Mouse (Mus musculus): ENCODE data around the gene Pllp. TPM values are rescaled to one million over a fixed set of nuclear protein-coding genes. Genes with fewer than 3 reads are reported as not detected.
A peak's percentile ranks its signal among the peaks of the same experiment; 100 is the strongest.

Pllp gene
- total RNA-seq, 1 experiment from 2014 or later, result 0.81 TPM

DNA sequence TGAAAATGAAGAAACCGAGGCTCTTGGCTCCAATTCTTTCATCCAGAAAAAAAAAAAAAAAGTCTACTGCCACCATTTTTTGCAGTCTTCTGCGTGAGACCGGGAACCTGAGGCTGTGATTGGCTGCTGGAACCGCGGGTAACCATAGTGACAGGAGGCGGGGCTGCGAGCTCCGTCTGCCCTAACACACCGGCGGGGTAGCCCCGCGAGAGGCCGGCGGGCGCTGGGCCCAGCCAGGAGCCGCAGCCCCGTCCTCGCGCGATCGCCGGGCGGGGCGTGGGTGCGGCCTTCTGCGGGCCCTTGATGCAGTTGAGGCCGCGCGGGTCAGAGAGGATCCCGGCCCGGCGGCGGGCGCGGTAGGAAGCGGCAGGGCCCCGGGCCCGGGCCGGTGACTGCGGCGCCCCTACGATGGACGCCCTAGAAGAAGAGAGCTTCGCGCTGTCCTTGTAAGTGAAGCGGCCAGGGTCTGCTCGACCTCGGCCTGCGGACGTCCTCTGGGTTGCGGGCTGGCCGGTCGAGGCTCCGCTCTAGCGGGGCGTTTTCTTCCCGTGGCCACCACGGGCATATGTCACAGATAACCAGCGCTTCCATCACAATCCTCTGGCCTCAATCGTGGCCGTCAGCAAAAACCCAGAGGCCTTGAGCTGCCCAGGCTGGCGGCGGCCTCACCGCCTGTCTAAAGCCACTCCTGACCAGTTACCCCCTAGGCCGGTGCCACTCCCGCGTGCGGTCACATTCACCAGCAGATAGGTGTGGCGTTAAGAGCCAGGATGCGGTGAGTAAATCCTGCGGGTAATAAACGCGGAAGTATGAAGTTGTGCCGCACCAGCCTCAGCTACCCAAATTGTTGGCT is 29.4 kb downstream of the Pllp start, which contains the start of gene Arl2bp:
Arl2bp (plus strand) TSS at position 145 of the 853 bp plus-strand sequence.
- ATAC-seq (ENCODE audit: extremely low read depth, insufficient number of reproducible peaks, low FRiP score, poor library complexity, severe bottlenecking), result peak; percentile 96

GRCm38 (mm10) chr8:94664722-94665121 is 31.4 kb downstream of the Pllp start:
- ATAC-seq (ENCODE audit: extremely low read depth, insufficient number of reproducible peaks, low FRiP score, poor library complexity, severe bottlenecking), result no peak

GRCm38 (mm10) chr8:94660418-94660817 is 35.7 kb downstream of the Pllp start:
- no peak for ATAC-seq (ENCODE audit: extremely low read depth, insufficient number of reproducible peaks, low FRiP score, poor library complexity, severe bottlenecking)

DNA sequence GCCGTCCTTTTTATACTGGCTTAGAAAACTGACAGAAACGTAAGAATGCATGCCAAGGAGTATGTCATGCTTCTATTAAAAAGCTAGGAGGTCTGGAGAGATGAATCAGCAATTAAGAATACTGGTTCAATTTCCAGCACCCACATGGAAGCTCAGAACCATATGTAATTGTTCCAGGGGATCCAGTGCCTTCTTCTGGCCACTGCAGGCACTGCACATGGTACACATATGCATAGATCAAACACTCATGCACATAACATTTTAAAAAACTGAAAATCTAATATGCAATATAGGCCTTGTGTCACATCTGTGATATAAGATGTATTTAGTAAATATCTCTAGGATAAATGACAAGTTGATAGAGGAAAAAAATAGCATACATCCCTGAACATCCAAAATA is 38.0 kb downstream of the Pllp start:
- ATAC-seq (ENCODE audit: extremely low read depth, insufficient number of reproducible peaks, low FRiP score, poor library complexity, severe bottlenecking), result no peak

DNA sequence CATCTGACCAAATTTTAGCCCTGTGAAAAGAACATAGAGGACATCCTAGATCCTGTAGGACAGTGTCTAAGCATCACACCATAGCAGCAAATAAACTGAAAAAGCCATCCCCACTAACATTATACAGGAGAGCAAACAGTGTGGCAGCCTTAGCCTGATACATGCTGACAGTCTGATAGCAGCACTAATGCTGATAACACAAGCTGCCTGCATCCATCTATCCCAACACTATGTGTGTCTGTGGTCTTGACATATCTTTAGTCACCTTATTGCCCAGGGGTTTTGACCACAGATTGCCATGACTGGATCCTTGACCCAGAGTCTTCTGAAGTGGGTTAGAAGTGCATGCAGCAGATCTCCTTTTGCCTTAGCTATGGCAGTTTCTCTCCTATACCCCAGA is 41.1 kb downstream of the Pllp start:
- no peak for ATAC-seq (ENCODE audit: extremely low read depth, insufficient number of reproducible peaks, low FRiP score, poor library complexity, severe bottlenecking)

DNA sequence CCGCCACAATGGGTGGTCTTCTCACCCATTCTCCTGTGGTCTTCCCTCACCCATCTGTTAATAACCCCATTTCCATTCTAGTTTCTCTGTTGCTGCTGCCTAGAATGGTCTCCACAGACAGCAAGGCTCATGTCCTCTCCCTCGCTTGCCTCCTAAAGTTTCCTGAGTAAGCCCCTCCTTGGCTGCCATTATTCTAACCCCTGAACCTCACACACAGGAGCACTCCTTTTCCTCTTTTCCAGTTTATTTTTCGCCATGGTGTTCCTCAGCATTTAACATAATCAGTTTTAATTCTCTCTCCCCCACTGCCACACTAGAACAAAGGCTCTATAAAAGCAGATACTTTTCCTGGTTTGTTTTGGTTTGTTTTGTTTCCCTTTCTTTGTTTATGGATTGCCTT is 43.1 kb downstream of the Pllp start:
- ATAC-seq (ENCODE audit: extremely low read depth, insufficient number of reproducible peaks, low FRiP score, poor library complexity, severe bottlenecking), result no peak

DNA sequence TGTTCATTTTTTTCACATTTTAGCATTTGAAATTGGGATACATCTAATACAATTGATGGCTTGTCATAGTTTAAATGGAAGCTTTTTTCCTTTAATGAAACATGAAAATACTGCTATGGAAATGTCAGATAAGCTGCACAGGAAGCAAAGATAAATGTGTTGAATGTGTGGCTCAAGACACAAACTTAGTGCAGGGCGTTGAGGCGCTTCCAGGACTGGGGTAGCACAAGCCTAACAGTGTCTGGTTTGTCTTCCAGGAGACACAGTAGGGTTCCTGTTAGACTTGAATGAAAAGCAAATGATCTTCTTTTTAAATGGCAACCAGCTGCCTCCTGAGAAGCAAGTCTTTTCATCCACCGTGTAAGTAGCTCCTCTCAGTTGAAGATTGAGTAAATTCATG is 46.6 kb downstream of the Pllp start:
- ATAC-seq (ENCODE audit: extremely low read depth, insufficient number of reproducible peaks, low FRiP score, poor library complexity, severe bottlenecking), result no peak

GRCm38 (mm10) chr8:94646165-94646564 is 49.9 kb downstream of the Pllp start:
- ATAC-seq (ENCODE audit: extremely low read depth, insufficient number of reproducible peaks, low FRiP score, poor library complexity, severe bottlenecking), result no peak

DNA sequence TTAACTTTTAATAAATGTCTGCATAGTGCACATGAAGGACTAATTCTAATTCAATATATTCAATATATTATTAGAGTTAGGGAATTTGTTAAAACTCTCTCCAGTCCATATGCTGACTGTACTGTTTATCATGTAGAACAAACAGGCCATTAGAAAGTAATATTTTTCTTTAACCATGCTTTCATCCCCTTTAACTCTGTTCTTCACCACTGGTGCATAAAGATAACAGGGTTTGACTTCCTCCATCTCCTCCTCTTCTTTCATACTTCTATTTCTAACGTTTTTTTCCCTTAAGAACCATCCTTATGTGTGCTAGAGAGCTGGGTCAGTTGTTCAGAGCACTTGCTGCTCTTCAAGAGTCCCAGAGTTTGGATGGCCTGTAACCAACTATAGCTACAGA is 50.9 kb downstream of the Pllp start:
- ATAC-seq (ENCODE audit: extremely low read depth, insufficient number of reproducible peaks, low FRiP score, poor library complexity, severe bottlenecking), result no peak

DNA sequence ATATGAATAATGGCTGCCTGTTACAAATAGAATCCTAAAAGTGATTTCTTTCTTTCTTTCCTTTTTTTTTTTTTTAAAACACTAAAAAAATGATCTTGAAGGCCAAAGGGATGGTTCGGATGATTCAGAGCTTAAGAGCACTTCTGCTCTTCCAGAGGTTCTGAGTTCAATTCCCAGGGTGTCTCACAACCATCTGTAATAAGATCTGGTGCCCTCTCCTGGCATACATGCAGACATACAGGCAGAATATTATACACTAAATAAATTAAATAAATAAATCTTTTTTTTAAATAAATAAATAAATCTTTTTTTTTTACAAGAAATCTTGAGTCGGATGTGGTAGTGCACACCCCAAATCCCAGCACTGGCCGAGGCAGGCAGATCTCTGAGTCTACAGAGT is 54.1 kb downstream of the Pllp start:
- no peak for ATAC-seq (ENCODE audit: extremely low read depth, insufficient number of reproducible peaks, low FRiP score, poor library complexity, severe bottlenecking)

- no peak for ATAC-seq (ENCODE audit: extremely low read depth, insufficient number of reproducible peaks, low FRiP score, poor library complexity, severe bottlenecking)
These were observed 54.9 kb downstream of the Pllp start for GRCm38 (mm10) chr8:94641183-94641582.

- ATAC-seq (ENCODE audit: extremely low read depth, insufficient number of reproducible peaks, low FRiP score, poor library complexity, severe bottlenecking), result peak; percentile 56
These were observed 61.9 kb downstream of the Pllp start for GRCm38 (mm10) chr8:94634211-94634610.

DNA sequence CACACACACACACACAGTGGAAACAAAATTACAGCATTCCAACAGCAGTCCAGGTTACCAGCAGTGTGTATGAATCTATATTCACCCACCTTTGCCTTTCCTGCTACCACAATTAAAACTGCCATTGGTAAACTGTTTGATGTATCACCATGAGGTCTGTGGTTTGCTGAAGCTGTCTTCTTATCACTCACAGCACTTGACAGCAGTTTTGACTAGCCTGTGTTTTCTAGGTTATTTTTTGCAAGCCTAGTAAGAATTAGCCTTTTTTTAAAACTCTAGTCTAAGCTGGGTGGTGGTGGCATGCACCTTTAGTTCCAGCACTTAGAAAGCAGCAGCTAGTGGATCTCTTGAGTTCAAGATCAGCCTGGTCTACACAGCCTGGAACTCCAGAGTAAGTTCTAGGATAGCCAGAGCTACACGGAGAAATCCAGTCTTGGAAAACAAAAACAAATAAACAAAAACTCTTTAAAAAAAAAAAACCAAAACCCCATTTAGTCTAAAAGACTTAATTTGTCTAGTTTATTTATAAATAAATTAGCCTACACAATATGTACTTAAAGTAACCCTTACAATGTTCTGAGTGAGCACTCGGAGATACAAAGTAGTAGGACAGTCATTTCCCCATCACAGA is 62.4 kb downstream of the Pllp start:
- ATAC-seq (ENCODE audit: extremely low read depth, insufficient number of reproducible peaks, low FRiP score, poor library complexity, severe bottlenecking), result no peak

Other genes with a start within 250 kb of the Pllp start
- 35.5 and 37.4 TPM in 2 replicates for gene Cpne2, start 163.3 kb downstream of the Pllp start, total RNA-seq (2017)
- gene Rspry1, start 94.3 kb downstream of the Pllp start, total RNA-seq (2017), result 38.4 and 44.0 TPM in 2 replicates
- 87.2 and 119 TPM in 2 replicates for gene Fam192a, start 94.3 kb downstream of the Pllp start, total RNA-seq (2017)
- gene Arl2bp, start 29.7 kb downstream of the Pllp start, total RNA-seq (2017), result 83.4 and 139 TPM in 2 replicates
- not detected in 2 replicates for gene Ccl22, start 49.3 kb upstream of the Pllp start, total RNA-seq (2017)
- gene Cx3cl1, start 75.7 kb upstream of the Pllp start, total RNA-seq (2017), result not detected in 2 replicates
- not detected in 2 replicates for gene Ccl17, start 114.2 kb upstream of the Pllp start, total RNA-seq (2017)
- gene Coq9, start 142.0 kb upstream of the Pllp start, total RNA-seq (2017), result 29.4 and 29.7 TPM in 2 replicates
- gene Ciapin1, start 142.1 kb upstream of the Pllp start, total RNA-seq (2017), result 25.2 and 26.1 TPM in 2 replicates
- gene Polr2c, start 161.2 kb upstream of the Pllp start, total RNA-seq (2017), result 34.4 and 38.9 TPM in 2 replicates
- gene Dok4, start 180.1 kb upstream of the Pllp start, total RNA-seq (2017), result 2.2 and 3.3 TPM in 2 replicates
- gene Ccdc102a, start 221.8 kb upstream of the Pllp start, total RNA-seq (2017), result 2.2 and 3.6 TPM in 2 replicates
- gene Adgrg5, start 227.4 kb upstream of the Pllp start, total RNA-seq (2017), result 4.2 and 4.3 TPM in 2 replicates